Mouse (Mus musculus): ENCODE measurements around the gene Nectin4.
A peak's percentile ranks its signal among the peaks of the same experiment; 100 is the strongest.
"Not testable (repeated sequence)": the region's sequence is repeated elsewhere in the genome, so short reads cannot be mapped to it uniquely, and the experiment has no call there.

Gene Nectin4

DNA sequence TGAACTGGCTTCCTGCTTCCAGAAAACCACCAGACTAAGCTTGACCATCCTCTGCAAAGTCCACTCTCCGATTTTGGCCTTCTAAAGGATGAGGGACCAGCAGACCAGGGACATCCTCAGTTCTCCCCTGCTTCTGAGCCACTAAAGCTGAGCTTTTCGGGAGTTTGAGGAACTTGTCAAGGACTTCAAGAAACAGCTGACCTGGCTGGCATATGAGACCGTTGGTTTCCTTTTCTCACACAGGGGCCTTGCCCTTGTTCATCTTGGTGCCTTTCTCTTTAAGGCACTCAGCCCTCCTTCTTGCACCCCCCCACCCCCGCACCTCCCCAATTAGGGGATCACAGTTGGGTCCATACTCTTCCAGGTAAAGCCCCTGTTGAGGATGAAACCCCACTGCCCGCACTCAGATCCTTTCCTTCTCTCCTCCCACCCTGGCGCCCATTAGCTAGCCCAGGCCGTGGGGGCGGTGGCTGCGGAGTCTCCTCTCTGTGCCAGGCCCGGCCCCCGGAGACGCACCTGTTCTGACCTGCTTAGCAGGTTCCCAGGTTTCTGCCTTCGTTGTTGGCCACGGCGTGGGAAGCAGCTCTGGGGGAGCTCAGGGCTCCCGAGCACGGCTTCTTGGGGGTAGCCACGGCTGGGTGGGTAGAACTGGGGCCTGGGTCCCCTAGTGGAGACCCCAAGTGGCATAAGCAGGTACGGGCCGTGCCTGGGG, at the start of gene Nectin4:
Nectin4 (plus strand) TSS at position 255 of the 712 bp plus-strand sequence.
- DNase-seq (ENCODE audit: low read depth, low spot score), result no peak

DNA sequence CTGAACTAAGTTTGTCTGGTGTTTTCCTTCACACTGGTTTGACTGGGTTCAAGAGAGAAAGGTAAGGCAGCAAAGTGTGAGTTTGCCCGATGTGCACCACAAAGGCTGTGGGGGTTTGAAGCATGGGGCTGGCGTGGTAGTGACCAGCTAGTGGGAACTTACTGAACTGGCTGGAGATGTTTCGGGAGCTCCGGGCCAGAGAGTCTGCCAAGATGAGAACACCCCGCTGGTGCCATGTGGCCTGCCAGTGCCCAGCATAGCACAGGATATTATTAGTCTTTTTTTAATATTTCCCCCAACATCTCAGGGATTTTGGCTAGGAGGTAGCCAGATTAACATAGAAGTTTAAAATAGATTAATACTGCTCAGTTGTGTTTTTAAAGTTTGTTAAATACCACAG, 49.7 kb upstream of the Nectin4 start:
- no peak for DNase-seq (ENCODE audit: low read depth, low spot score)

- peak; percentile 65 for DNase-seq (ENCODE audit: low read depth, low spot score)
Observed at GRCm38 (mm10) chr1:171321415-171321814, 48.5 kb upstream of the Nectin4 start.

DNA sequence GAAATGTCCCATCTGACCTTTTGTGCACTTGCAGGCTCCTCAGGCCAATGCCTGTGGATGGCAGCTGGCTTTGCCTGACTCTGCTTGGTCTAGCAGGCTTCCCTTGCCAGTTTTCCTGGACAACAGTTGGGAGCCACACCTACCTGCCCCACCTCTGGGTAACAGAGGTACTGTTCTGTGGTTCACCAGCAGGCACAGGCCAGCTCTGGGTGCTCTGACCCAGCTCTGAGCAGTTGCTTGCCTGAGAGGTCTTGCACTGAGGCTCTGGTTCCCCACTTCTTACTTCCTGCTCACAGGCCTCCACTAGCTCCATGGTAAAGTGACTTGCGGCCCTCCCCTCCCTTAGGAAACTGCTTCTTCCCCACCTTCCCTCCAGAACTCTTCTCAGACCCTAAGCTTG, 47.9 kb upstream of the Nectin4 start:
- no peak for DNase-seq (ENCODE audit: low read depth, low spot score)

DNA sequence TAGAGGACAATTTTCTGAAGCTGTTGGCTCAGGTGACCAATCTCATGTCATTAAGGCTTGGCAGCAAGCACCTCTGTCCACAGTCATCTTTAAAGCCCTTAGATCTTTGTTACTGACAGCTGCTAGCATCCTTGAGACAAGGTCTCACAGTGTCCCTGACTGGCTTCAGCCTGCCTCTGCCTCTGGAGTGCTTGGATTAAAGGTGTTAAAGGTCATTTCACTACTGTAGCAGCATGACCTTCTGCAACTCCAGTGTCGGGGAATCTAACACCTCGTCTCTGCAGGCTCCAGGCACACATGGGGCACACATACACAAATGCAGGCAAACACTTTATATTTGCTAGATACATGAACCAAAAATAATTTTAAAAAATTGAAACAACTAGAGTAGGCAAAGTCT, 44.3 kb upstream of the Nectin4 start:
- no peak for DNase-seq (ENCODE audit: low read depth, low spot score)

DNA sequence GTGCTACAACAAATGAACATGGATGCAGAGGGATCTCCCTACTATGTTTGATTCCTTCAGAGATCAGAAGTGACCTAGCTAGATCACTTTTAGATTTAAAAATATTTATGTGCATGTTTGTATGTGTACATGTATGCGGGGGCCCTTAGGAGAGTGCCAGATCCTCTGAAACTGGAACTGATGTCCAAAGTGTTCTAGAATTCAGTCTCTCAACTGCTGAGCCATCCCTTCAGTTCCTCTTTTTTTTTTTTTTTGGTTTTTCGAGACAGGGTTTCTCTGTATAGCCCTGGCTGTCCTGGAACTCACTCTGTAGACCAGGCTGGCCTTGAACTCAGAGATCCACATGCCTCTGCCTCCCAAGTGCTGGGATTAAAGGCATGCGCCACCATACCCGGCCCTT, 43.3 kb upstream of the Nectin4 start:
- DNase-seq (ENCODE audit: low read depth, low spot score), result not testable (repeated sequence)

GRCm38 (mm10) chr1:171328244-171328643, 41.7 kb upstream of the Nectin4 start:
- DNase-seq (ENCODE audit: low read depth, low spot score), result peak; percentile 58

- peak; percentile 96 for DNase-seq (ENCODE audit: low read depth, low spot score)
Observed at GRCm38 (mm10) chr1:171328839-171329432, 41.0 kb upstream of the Nectin4 start, which contains the start of gene Dedd. TSS of gene Dedd (plus strand) at chr1:171329145.

DNA sequence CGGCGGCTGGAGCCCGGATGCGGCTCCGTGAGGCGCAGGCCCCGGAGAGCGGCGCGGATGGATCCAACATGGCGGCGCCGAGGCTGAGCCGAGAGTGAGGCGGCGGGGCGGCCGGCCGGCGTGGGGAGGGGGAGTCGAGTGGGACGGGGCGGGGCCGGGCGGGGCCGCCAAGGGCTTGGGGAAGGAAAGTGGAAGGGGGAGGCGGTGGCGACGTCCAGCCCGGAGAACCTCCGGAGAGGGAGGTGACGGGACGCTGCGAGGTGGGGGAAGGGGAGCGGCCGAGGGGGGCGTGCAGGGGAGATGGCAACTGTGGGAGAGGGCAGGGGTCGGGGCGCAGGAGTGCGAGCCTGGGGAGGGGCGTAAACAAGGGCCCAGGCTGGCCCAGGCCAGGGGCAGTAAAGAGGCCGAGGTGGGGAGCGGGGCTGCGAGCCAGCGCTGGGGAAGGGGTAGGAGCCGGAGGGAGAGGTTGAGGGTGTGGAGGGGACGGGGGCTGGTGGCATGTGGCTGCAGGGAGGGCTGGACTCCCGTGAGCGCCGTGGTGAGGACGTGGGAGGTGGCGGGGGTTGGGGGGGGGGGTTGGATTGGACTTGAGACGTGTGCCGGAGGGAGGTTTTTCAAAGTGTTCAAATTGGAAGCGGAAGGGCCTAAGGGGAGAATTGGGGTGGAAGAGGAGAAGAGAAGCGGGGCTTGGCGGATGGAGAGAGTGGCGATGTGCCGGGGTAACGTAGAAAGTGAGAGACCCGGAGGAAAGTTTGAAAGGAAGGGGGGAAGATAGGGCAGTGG, 40.3 kb upstream of the Nectin4 start:
- peak; percentile 65 for DNase-seq (ENCODE audit: low read depth, low spot score)

- DNase-seq (ENCODE audit: low read depth, low spot score), result peak; percentile 56
Observed at GRCm38 (mm10) chr1:171330216-171330560, 39.7 kb upstream of the Nectin4 start.

GRCm38 (mm10) chr1:171342262-171343207, 27.4 kb upstream of the Nectin4 start:
- DNase-seq (ENCODE audit: low read depth, low spot score), result no peak

- DNase-seq (ENCODE audit: low read depth, low spot score), result peak; percentile 82
Observed at GRCm38 (mm10) chr1:171343922-171344677, 25.8 kb upstream of the Nectin4 start.

GRCm38 (mm10) chr1:171344715-171345114, 25.2 kb upstream of the Nectin4 start:
- DNase-seq (ENCODE audit: low read depth, low spot score), result no peak

- peak; percentile 91 for DNase-seq (ENCODE audit: low read depth, low spot score)
Observed at GRCm38 (mm10) chr1:171345225-171346094, 24.4 kb upstream of the Nectin4 start, which contains the start of the genes Nit1 and Pfdn2. TSS of gene Nit1 (minus strand) at chr1:171345646. TSS of gene Pfdn2 (plus strand) at chr1:171345670.

- DNase-seq (ENCODE audit: low read depth, low spot score), result peak; percentile 43
Observed at GRCm38 (mm10) chr1:171346095-171346450, 23.8 kb upstream of the Nectin4 start.

DNA sequence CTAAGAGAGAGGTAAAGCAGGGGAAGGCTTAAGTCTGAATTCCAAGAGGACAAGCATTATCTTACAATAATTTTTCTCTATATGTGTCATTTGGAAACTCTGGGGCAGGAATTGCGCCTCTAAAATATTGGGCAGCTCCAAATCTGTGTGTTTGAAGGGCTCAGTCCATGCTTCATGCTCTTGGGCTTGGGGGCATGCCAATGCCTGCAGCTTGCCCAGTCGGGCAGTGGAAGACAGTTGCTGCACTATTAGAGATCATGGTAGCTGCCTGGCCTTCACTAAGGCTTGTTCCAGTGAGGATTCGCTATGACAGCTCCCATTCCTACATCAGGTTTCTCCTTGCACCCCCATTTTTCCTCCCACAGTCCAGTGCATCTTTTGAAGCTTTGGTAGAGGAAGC, 21.2 kb upstream of the Nectin4 start:
- DNase-seq (ENCODE audit: low read depth, low spot score), result no peak

DNA sequence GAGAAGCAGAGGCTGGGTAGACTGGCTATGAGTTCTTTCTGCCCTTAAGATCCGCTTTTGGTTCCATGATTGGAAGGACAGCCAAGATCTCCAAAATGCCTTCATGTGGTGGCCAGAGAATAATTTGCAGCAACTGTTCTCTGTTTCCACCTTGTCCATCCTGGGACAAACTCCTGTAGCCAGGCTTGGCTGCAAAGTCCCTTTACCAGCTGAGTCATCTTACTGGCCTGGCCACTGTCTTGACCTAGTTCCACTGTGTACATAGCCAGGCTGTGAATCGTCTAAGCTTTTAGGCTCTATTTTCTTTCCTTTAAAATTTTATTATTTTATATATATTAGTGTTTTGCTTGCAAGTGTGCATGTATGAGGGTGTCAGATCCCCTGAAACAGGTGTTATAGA, 20.7 kb upstream of the Nectin4 start:
- peak; percentile 37 for DNase-seq (ENCODE audit: low read depth, low spot score)

DNA sequence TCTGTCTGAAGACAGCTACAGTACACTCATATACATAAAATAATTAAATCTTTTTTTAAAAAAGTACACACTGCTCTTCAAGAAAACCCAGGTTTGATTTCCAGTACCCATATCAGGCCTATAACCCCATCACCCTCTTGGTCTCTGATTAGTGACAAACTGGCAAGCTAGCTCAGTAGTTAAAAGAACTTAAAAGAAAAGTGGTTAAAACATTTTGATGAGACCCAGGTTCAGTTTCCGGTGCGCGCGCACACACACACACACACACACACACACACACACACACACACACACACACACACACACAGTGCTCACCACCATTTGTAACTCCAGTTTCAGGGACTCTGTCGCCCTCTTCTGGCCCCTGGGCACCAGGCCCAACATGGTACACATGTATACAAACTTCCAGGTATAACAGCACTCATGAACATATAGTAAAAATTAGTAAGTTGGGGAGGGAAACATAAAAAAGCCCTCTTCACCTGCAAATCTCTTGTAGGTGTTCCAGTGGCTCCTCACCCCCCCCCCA, 14.0 kb upstream of the Nectin4 start:
- peak; percentile 56 for DNase-seq (ENCODE audit: low read depth, low spot score)

- DNase-seq (ENCODE audit: low read depth, low spot score), result peak; percentile 10
Observed at GRCm38 (mm10) chr1:171356814-171357213, 13.1 kb upstream of the Nectin4 start.
